Mouse (Mus musculus) megakaryocyte-erythroid progenitor cell, adult 5-6 weeks (primary cell): ENCODE results near the gene Cdkl3. TPM values are rescaled to one million over a fixed set of nuclear protein-coding genes. Genes with fewer than 3 reads are reported as not detected.
A peak's percentile ranks its signal among the peaks of the same experiment; 100 is the strongest.

Experiments
- ATAC-seq: replicated peaks from 2 replicates; pipeline ENCODE4 v1.8.0; 2016; ENCODE audit warnings: mild to moderate bottlenecking, inconsistent platforms; ENCODE audit not compliant: severe bottlenecking, poor library complexity, low FRiP score, low TSS enrichment
- total RNA-seq, 2 experiments: library from RNA; stranded (forward) in 1 of 2; stranded (reverse) in 1 of 2; fragments of 200-1000, 215-1000 nt in 1 of 2; fragments of >200 nt in 1 of 2; fragmentation: Nextera tagmentation in 1 of 2; gene quantifications; 2 replicates each; pipeline ENCODE4 v1.2.3; 2014 to 2017

The Cdkl3 gene
- total RNA-seq, 2 experiments from 2014 or later, result 1.5 to 9.5 TPM

GRCm38 (mm10) chr11:52074626-52075470 is 70.8 kb downstream of the Cdkl3 start:
- ATAC-seq, result peak; percentile 63

GRCm38 (mm10) chr11:52075794-52076633 is 72.0 kb downstream of the Cdkl3 start:
- ATAC-seq, result no peak

GRCm38 (mm10) chr11:52076742-52077352 is 72.8 kb downstream of the Cdkl3 start:
- no peak for ATAC-seq

GRCm38 (mm10) chr11:52077939-52078338 is 73.9 kb downstream of the Cdkl3 start:
- ATAC-seq, result no peak

GRCm38 (mm10) chr11:52079978-52080377 is 76.0 kb downstream of the Cdkl3 start:
- ATAC-seq, result peak; percentile 52; the same call in 1 of the 2 replicates

GRCm38 (mm10) chr11:52080656-52081055 is 76.6 kb downstream of the Cdkl3 start:
- no peak for ATAC-seq

- ATAC-seq, result no peak
Observed at GRCm38 (mm10) chr11:52085857-52086203, 81.8 kb downstream of the Cdkl3 start.

- ATAC-seq, result no peak
Observed at GRCm38 (mm10) chr11:52086204-52086864, 82.3 kb downstream of the Cdkl3 start.

GRCm38 (mm10) chr11:52089291-52089690 is 85.3 kb downstream of the Cdkl3 start:
- no peak for ATAC-seq

GRCm38 (mm10) chr11:52091261-52091660 is 87.2 kb downstream of the Cdkl3 start:
- no peak for ATAC-seq

- no peak for ATAC-seq
Observed at GRCm38 (mm10) chr11:52094568-52094967, 90.5 kb downstream of the Cdkl3 start.

GRCm38 (mm10) chr11:52097016-52097415 is 93.0 kb downstream of the Cdkl3 start:
- ATAC-seq, result no peak

GRCm38 (mm10) chr11:52097596-52097995 is 93.6 kb downstream of the Cdkl3 start:
- ATAC-seq, result no peak

GRCm38 (mm10) chr11:52098398-52098946 is 94.5 kb downstream of the Cdkl3 start, which contains the start of gene Ppp2ca:
Ppp2ca (plus strand) TSS chr11:52098681.
- peak; percentile 95 for ATAC-seq

- peak; percentile 29; the same call in 1 of the 2 replicates for ATAC-seq
Observed at GRCm38 (mm10) chr11:52099031-52099761, 95.2 kb downstream of the Cdkl3 start.

GRCm38 (mm10) chr11:52099771-52100219 is 95.8 kb downstream of the Cdkl3 start:
- ATAC-seq, result no peak

- no peak for ATAC-seq
Observed at GRCm38 (mm10) chr11:52102977-52103376, 99.0 kb downstream of the Cdkl3 start.

GRCm38 (mm10) chr11:52105503-52105902 is 101.5 kb downstream of the Cdkl3 start:
- no peak for ATAC-seq
